Mouse (Mus musculus) lung, embryonic 15.5 days (tissue): ENCODE results near the gene Gm45623. TPM values are rescaled to one million over a fixed set of nuclear protein-coding genes. Genes with fewer than 3 reads are reported as not detected.

ENCODE experiments used
- ATAC-seq: fragments of 200-750 bp; cut with Nextera tagmentation; 2 replicates; pipeline ENCODE4 v1.8.0; 2017; ENCODE audit warnings: moderate number of reproducible peaks, borderline replicate concordance; ENCODE audit not compliant: low FRiP score, low TSS enrichment; ENCODE audit errors: extremely low read depth
- H3K27ac ChIP-seq: fragments of 300-500 bp; sonication (generic); 2 replicates; pipeline ENCODE4 v1.5.1; 2015; ENCODE audit warnings: moderate library complexity, mild to moderate bottlenecking, inconsistent platforms
- H3K27me3 ChIP-seq: fragments of 300-500 bp; sonication (generic); 2 replicates; pipeline ENCODE4 v1.6.1; 2015; ENCODE audit warnings: inconsistent platforms
- H3K36me3 ChIP-seq: fragments of 300-500 bp; sonication (generic); 2 replicates; pipeline ENCODE4 v1.6.1; 2015; ENCODE audit warnings: inconsistent platforms
- H3K4me1 ChIP-seq: fragments of 300-500 bp; sonication (generic); 2 replicates; pipeline ENCODE4 v1.6.1; 2015; ENCODE audit warnings: inconsistent platforms
- H3K4me2 ChIP-seq: fragments of 300-500 bp; sonication (generic); 2 replicates; pipeline ENCODE4 v1.6.1; 2015; ENCODE audit warnings: inconsistent platforms, mild to moderate bottlenecking, moderate library complexity
- H3K4me3 ChIP-seq: fragments of 300-500 bp; sonication (generic); 2 replicates; pipeline ENCODE4 v1.5.1; 2015; ENCODE audit warnings: mild to moderate bottlenecking, inconsistent platforms
- H3K9ac ChIP-seq: fragments of 300-500 bp; sonication (generic); 2 replicates; pipeline ENCODE4 v1.6.1; 2015; ENCODE audit warnings: inconsistent platforms
- H3K9me3 ChIP-seq: fragments of 300-500 bp; sonication (generic); 2 replicates; pipeline ENCODE4 v1.6.1; 2016; ENCODE audit warnings: inconsistent platforms
- WGBS: fragments of 180-500 bp; shearing (Covaris S2); methylation state at CpG from one replicate; pipeline ENCODE4 v1.1.7; 2015; 5-methylcytosine and 5-hydroxymethylcytosine counted together
- polyA plus RNA-seq: library from polyadenylated mRNA; unstranded; fragments of >200 nt; fragmentation: Nextera tagmentation; extraction: Ambion mirVana; gene quantifications from 2 replicates; pipeline ENCODE4 v1.2.1, GENCODE M21; 2015

Gene Gm45623
- polyA plus RNA-seq, 1 experiment from 2014 or later = 3.5 TPM

DNA sequence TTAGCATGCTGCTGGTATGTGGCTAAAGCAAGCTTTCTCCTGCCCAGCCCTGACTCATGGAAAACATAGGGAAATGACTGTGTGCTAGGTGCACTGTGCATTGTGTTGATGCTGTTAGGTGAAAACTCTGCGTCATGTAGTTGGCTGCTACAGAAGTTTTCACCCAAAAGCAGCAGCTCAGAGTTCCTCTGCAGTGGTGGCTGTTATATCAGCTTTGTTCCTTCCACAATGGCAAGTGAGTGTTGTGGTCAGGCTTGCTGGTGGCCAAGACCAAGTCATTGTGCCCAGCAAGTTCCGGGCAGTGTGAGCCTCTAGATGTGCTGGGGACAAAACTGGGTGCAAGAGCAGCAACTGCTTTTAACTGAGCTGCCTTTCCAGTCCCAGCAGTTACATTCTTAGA is 41.4 kb downstream of the Gm45623 start:
- ATAC-seq = no peak
- Histone ChIP-seq H3K36me3 (peaks cover 14% of the 10 kb centered on the region; the same call in 1 of the 2 replicates), H3K9me3 (no peaks in the 10 kb centered on the region), H3K27me3 (no peaks in the 10 kb centered on the region), H3K4me2 (no peak overlapping the region), H3K4me1 (peaks cover 20% of the 10 kb centered on the region), H3K4me3 (no peak overlapping the region), H3K27ac (no peak overlapping the region), H3K9ac (no peak overlapping the region)
- WGBS = 96% methylated on average over 2 of the region's 2 CpGs

- no peak overlapping the region for H3K27ac ChIP-seq
- no peaks in the 10 kb centered on the region for H3K9me3 ChIP-seq
- H3K27me3 ChIP-seq = no peaks in the 10 kb centered on the region
- peaks cover 22% of the 10 kb centered on the region; the same call in 1 of the 2 replicates for H3K36me3 ChIP-seq
- H3K4me3 ChIP-seq = no peak overlapping the region
- WGBS = 29% methylated on average over 2 of the region's 2 CpGs
- H3K4me1 ChIP-seq = peaks cover 29% of the 10 kb centered on the region
- H3K4me2 ChIP-seq = no peak overlapping the region
- no peak for ATAC-seq
- no peak overlapping the region for H3K9ac ChIP-seq
Measured at GRCm38 (mm10) chr13:56710620-56711019, 43.0 kb downstream of the Gm45623 start.

DNA sequence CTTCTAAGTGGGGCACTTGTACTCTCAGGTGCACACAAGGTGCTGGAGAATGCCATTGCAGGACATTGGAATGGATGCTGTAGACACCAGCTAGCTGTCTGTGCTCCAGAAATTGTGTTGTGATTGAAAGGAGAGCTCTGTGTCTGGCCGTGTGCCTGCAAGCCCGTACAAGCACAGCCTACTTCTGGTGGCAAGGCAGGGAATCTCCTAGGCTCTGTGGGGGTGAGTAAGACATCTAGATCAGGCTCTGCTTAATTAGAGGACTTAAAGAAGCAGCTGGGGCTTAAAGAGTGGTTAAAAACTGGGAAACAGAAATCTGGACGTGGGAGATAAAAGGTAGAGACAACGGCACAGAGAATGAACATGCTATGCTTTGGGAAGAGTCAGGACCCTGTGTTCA is 46.0 kb downstream of the Gm45623 start:
- H3K4me1 ChIP-seq = peaks cover 46% of the 10 kb centered on the region

GRCm38 (mm10) chr13:56707111-56707510 is 46.5 kb downstream of the Gm45623 start:
- Histone ChIP-seq H3K27ac (no peak overlapping the region), H3K4me2 (no peak overlapping the region), H3K27me3 (no peaks in the 10 kb centered on the region), H3K9me3 (no peaks in the 10 kb centered on the region), H3K4me3 (no peak overlapping the region), H3K4me1 (peaks cover 51% of the 10 kb centered on the region), H3K36me3 (peaks cover 17% of the 10 kb centered on the region; the same call in 1 of the 2 replicates), H3K9ac (no peak overlapping the region)
- WGBS = 81% methylated on average over 4 of the region's 4 CpGs
- ATAC-seq = no peak

More for the DNA sequence above, 46.0 kb downstream of the Gm45623 start:
- Histone ChIP-seq H3K27ac (no peak overlapping the region), H3K4me2 (no peak overlapping the region), H3K9ac (no peak overlapping the region), H3K36me3 (peaks cover 22% of the 10 kb centered on the region; the same call in 1 of the 2 replicates), H3K9me3 (no peaks in the 10 kb centered on the region), H3K4me3 (no peak overlapping the region), H3K27me3 (no peaks in the 10 kb centered on the region)
- ATAC-seq = no peak
- WGBS = 72% methylated on average over 4 of the region's 4 CpGs

GRCm38 (mm10) chr13:56704596-56704995 is 49.0 kb downstream of the Gm45623 start:
- Histone ChIP-seq H3K4me1 (peaks cover 44% of the 10 kb centered on the region), H3K4me2 (peak overlapping the region; percentile 70), H3K27ac (peak overlapping the region; percentile 100), H3K9me3 (no peaks in the 10 kb centered on the region), H3K4me3 (peak overlapping the region; percentile 89), H3K27me3 (no peaks in the 10 kb centered on the region), H3K9ac (no peak overlapping the region; the same call in 1 of the 2 replicates), H3K36me3 (peaks cover 17% of the 10 kb centered on the region; the same call in 1 of the 2 replicates)
- 43% methylated on average over 2 of the region's 2 CpGs for WGBS
- ATAC-seq = no peak

GRCm38 (mm10) chr13:56703871-56704321 is 49.7 kb downstream of the Gm45623 start:
- H3K4me2 ChIP-seq = peak overlapping the region; percentile 70
- H3K27me3 ChIP-seq = no peaks in the 10 kb centered on the region
- peak; percentile 55 for ATAC-seq
- peak overlapping the region; percentile 100 for H3K27ac ChIP-seq
- no peaks in the 10 kb centered on the region for H3K9me3 ChIP-seq
- H3K36me3 ChIP-seq = peaks cover 13% of the 10 kb centered on the region; the same call in 1 of the 2 replicates
- H3K4me3 ChIP-seq = peak overlapping the region; percentile 89
- peak overlapping the region; percentile 98 for H3K9ac ChIP-seq
- under 1% methylated on average over 11 of the region's 11 CpGs for WGBS
- peaks cover 45% of the 10 kb centered on the region for H3K4me1 ChIP-seq

DNA sequence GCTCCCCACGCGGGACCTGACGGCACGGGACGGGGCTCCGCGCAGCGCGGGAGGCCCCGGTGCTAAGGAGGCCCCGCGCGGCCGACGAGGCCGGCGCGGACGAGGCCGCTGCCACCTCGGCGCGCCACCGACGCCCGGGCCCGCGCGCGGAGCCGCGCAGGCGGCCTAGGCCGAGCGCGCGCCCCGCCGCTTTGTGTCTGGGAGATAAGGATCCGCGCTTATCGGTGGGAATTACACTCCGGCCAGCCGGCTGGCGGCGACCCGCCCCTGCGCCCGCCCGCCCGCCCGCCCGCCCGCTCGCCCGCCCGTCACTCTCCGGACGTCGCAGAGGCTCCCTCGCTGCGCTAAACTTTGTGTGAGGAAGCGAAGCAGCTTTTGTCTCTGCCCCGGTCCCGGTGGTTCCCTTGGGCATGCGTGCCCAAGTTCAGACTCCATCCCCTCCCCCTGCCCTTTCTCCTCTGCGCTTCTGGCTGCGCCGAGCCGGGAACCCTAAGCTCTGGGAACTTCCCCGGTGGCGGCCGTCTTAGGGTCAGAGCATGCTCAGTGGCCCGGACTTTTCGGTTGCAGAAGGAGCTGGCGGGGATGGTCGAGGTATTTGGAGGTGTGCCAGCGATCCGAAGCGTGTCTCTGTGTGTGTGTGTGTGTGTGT is 50.3 kb downstream of the Gm45623 start:
- Histone ChIP-seq H3K27ac (peak overlapping the region; percentile 100), H3K4me1 (peaks cover 50% of the 10 kb centered on the region), H3K9me3 (no peaks in the 10 kb centered on the region), H3K36me3 (peaks cover 13% of the 10 kb centered on the region; the same call in 1 of the 2 replicates), H3K27me3 (no peaks in the 10 kb centered on the region), H3K4me2 (peak overlapping the region; percentile 70), H3K9ac (peak overlapping the region; percentile 98), H3K4me3 (peak overlapping the region; percentile 89)
- WGBS = 0% methylated on average over 64 of the region's 80 CpGs
- ATAC-seq = peak; percentile 75

GRCm38 (mm10) chr13:56702469-56703221 is 51.0 kb downstream of the Gm45623 start, which contains the start of gene Smad5:
Gene Smad5 (plus strand): TSS chr13:56703010.
- Histone ChIP-seq H3K9ac (peak within 1 kb of the TSS; percentile 98), H3K9me3 (no peaks in the 10 kb centered on the region), H3K27me3 (no peaks in the 10 kb centered on the region), H3K4me2 (peak within 1 kb of the TSS; percentile 70), H3K4me3 (peak within 1 kb of the TSS; percentile 89), H3K27ac (peak within 1 kb of the TSS; percentile 100), H3K36me3 (peaks cover 11% of the 10 kb centered on the region; the same call in 1 of the 2 replicates), H3K4me1 (peaks cover 53% of the 10 kb centered on the region)
- WGBS = 2% methylated on average over 62 of the region's 62 CpGs
- peak; percentile 89 for ATAC-seq

Other genes starting within 250 kb of the Gm45623 start
- gene Fbxl21, start 231.4 kb downstream of the Gm45623 start, polyA plus RNA-seq = 1.7 and 1.8 TPM in 2 replicates
- 0.53 TPM in 1 of 2 replicates, not detected in the other for gene Lect2, start 205.3 kb downstream of the Gm45623 start, polyA plus RNA-seq
- gene Tgfbi, start 144.3 kb downstream of the Gm45623 start, polyA plus RNA-seq = 189 TPM in 2 replicates
- gene Smad5, start 50.8 kb downstream of the Gm45623 start, polyA plus RNA-seq = 34.1 and 34.7 TPM in 2 replicates
- gene Trpc7, start 142.2 kb upstream of the Gm45623 start, polyA plus RNA-seq = 0.04 TPM in 1 of 2 replicates, not detected in the other